Mouse (Mus musculus): Measurements from ENCODE around the gene Lmtk2. TPM values are rescaled to one million over a fixed set of nuclear protein-coding genes. Genes with fewer than 3 reads are reported as not detected.

The Lmtk2 gene
- total and polyA plus RNA-seq, 2 experiments from 2014 or later = 2.5 to 19.5 TPM

- H3K9ac ChIP-seq (replicated peaks; ENCODE audit: low read depth, low read length) = no peak overlapping the region
- no peak for ATAC-seq (ENCODE audit: insufficient read depth, low read depth)
- no peak overlapping the region for H3K4me3 ChIP-seq (ENCODE audit: low read depth, low read length)
- H3K27ac ChIP-seq (ENCODE audit: low read depth) = peak overlapping the region; percentile 80
- H3K9me3 ChIP-seq (replicated peaks; ENCODE audit: control insufficient read depth, low read length) = no peaks in the 10 kb centered on the region
- peaks cover 24% of the 10 kb centered on the region for H3K4me1 ChIP-seq (ENCODE audit: control insufficient read depth, insufficient read depth)
- H3K36me3 ChIP-seq (replicated peaks; ENCODE audit: control insufficient read depth, insufficient read depth, low read length) = no peaks in the 10 kb centered on the region
- TF ChIP-seq CTCF (IDR thresholded peaks at IDR 0.05; ENCODE audit: low read depth) (no peak), EP300 (IDR thresholded peaks at IDR 0.05; ENCODE audit: low read depth) (no peak)
- 76% methylated on average over 3 of the region's 3 CpGs for WGBS
- H3K4me2 ChIP-seq (ENCODE audit: low read depth, low read length) = no peak overlapping the region; the same call in 1 of the 2 replicates
- no peak for DNase-seq (ENCODE audit: low spot score)
- H3K27me3 ChIP-seq (ENCODE audit: control insufficient read depth, insufficient read depth, low read length) = no peaks in the 10 kb centered on the region
Observed at GRCm38 (mm10) chr5:144106130-144106510, 5.9 kb downstream of the Lmtk2 start.

DNA sequence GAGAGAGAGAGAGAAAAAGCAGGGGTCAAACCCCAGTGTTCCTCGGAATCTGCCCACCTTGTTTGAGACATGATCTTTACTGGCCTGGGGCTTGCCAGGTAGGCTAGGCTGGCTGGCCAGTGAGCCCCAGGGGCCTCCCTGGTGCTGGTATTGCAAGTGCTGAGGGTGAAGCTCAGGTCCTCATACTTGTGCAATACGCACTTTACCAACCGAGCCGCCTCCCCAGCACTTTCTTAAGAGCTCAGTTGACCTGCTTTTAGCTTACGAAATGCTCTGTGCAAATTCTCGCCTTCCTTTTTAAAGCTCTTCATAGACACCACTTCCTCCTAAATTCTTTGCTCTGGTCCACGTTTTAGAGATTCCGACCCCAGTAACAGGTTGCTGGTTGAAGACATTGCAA is 9.0 kb downstream of the Lmtk2 start:
- Histone ChIP-seq H3K27ac (ENCODE audit: low read depth) (no peak overlapping the region), H3K4me3 (ENCODE audit: low read depth, low read length) (no peak overlapping the region), H3K9ac (replicated peaks; ENCODE audit: low read depth, low read length) (no peak overlapping the region), H3K36me3 (replicated peaks; ENCODE audit: control insufficient read depth, insufficient read depth, low read length) (no peaks in the 10 kb centered on the region), H3K9me3 (replicated peaks; ENCODE audit: control insufficient read depth, low read length) (no peaks in the 10 kb centered on the region), H3K4me2 (ENCODE audit: low read depth, low read length) (no peak overlapping the region), H3K27me3 (ENCODE audit: control insufficient read depth, insufficient read depth, low read length) (no peaks in the 10 kb centered on the region), H3K4me1 (ENCODE audit: control insufficient read depth, insufficient read depth) (peaks cover 16% of the 10 kb centered on the region)
- 88% methylated on average over 8 of the region's 8 CpGs for WGBS
- TF ChIP-seq EP300 (IDR thresholded peaks at IDR 0.05; ENCODE audit: low read depth) (no peak), CTCF (IDR thresholded peaks at IDR 0.05; ENCODE audit: low read depth) (no peak)
- DNase-seq (ENCODE audit: low spot score) (no peak), ATAC-seq (ENCODE audit: insufficient read depth, low read depth) (no peak)

- DNase-seq (ENCODE audit: low spot score) = no peak
- H3K27ac ChIP-seq (ENCODE audit: low read depth) = no peak overlapping the region
Observed at GRCm38 (mm10) chr5:144112574-144113438, 12.6 kb downstream of the Lmtk2 start.

GRCm38 (mm10) chr5:144114068-144114467 is 13.8 kb downstream of the Lmtk2 start:
- Histone ChIP-seq H3K9ac (replicated peaks; ENCODE audit: low read depth, low read length) (no peak overlapping the region), H3K36me3 (replicated peaks; ENCODE audit: control insufficient read depth, insufficient read depth, low read length) (no peaks in the 10 kb centered on the region), H3K4me2 (ENCODE audit: low read depth, low read length) (no peak overlapping the region), H3K4me1 (ENCODE audit: control insufficient read depth, insufficient read depth) (peaks cover 12% of the 10 kb centered on the region), H3K9me3 (replicated peaks; ENCODE audit: control insufficient read depth, low read length) (no peaks in the 10 kb centered on the region), H3K27me3 (ENCODE audit: control insufficient read depth, insufficient read depth, low read length) (no peaks in the 10 kb centered on the region), H3K27ac (ENCODE audit: low read depth) (peak overlapping the region; percentile 39; the same call in 1 of the 2 replicates), H3K4me3 (ENCODE audit: low read depth, low read length) (no peak overlapping the region)
- 71% methylated on average over 2 of the region's 2 CpGs for WGBS
- TF ChIP-seq EP300 (IDR thresholded peaks at IDR 0.05; ENCODE audit: low read depth) (no peak), CTCF (IDR thresholded peaks at IDR 0.05; ENCODE audit: low read depth) (peak; percentile 15; the same call in 1 of the 2 replicates)
- ATAC-seq (ENCODE audit: insufficient read depth, low read depth) = no peak
- no peak for DNase-seq (ENCODE audit: low spot score)

More at GRCm38 (mm10) chr5:144112574-144113438, 12.6 kb downstream of the Lmtk2 start:
- TF ChIP-seq CTCF (IDR thresholded peaks at IDR 0.05; ENCODE audit: low read depth) = no peak
- TF ChIP-seq EP300 (IDR thresholded peaks at IDR 0.05; ENCODE audit: low read depth) = no peak
- no peaks in the 10 kb centered on the region for H3K27me3 ChIP-seq (ENCODE audit: control insufficient read depth, insufficient read depth, low read length)
- no peaks in the 10 kb centered on the region for H3K36me3 ChIP-seq (replicated peaks; ENCODE audit: control insufficient read depth, insufficient read depth, low read length)
- no peak overlapping the region for H3K9ac ChIP-seq (replicated peaks; ENCODE audit: low read depth, low read length)
- H3K4me1 ChIP-seq (ENCODE audit: control insufficient read depth, insufficient read depth) = peaks cover 12% of the 10 kb centered on the region
- H3K4me3 ChIP-seq (ENCODE audit: low read depth, low read length) = no peak overlapping the region
- 66% methylated on average over 11 of the region's 11 CpGs for WGBS
- no peak for ATAC-seq (ENCODE audit: insufficient read depth, low read depth)
- H3K4me2 ChIP-seq (ENCODE audit: low read depth, low read length) = no peak overlapping the region
- H3K9me3 ChIP-seq (replicated peaks; ENCODE audit: control insufficient read depth, low read length) = no peaks in the 10 kb centered on the region

DNA sequence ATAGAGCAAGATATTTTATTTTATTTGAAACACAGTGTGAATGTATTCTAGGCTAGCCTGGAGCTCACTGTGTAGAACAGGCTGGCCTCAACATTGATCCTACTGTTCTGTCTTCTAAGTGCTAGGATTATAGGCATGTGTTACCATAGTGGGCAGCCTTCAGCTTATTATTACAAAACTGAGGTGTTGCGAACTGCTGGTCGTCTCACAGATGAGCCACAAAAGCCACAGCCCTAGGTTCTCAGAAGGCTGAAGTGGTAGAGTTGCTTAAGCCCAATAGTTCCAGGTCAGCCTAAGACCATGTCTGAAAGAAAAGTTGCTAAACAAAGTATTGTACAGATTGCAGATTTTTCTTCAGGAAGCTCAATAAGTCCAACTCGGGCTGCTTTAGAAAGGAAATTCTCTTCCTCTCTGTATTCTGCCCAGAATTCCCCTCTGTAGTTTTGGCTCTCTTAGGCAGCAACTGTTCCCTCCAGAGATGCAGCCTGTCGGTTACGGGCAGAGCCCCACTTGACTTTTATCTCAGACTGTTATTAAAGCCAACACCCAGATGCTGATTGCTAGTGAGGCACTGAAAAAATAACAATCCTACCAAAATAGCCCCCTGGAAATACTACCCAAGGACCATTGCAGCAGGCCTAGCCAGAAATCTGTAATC is 14.9 kb downstream of the Lmtk2 start:
- Histone ChIP-seq H3K9me3 (replicated peaks; ENCODE audit: control insufficient read depth, low read length) (no peaks in the 10 kb centered on the region), H3K4me1 (ENCODE audit: control insufficient read depth, insufficient read depth) (peaks cover 12% of the 10 kb centered on the region), H3K27ac (ENCODE audit: low read depth) (peak overlapping the region; percentile 32), H3K27me3 (ENCODE audit: control insufficient read depth, insufficient read depth, low read length) (no peaks in the 10 kb centered on the region), H3K4me2 (ENCODE audit: low read depth, low read length) (0 out of 2 replicates have a peak overlapping the region, but pooled peaks have one; percentile 2), H3K4me3 (ENCODE audit: low read depth, low read length) (no peak overlapping the region), H3K36me3 (replicated peaks; ENCODE audit: control insufficient read depth, insufficient read depth, low read length) (no peaks in the 10 kb centered on the region), H3K9ac (replicated peaks; ENCODE audit: low read depth, low read length) (no peak overlapping the region; the same call in 1 of the 2 replicates)
- TF ChIP-seq EP300 (IDR thresholded peaks at IDR 0.05; ENCODE audit: low read depth) (no peak), CTCF (IDR thresholded peaks at IDR 0.05; ENCODE audit: low read depth) (no peak)
- no peak for ATAC-seq (ENCODE audit: insufficient read depth, low read depth)
- peak; percentile 31 for DNase-seq (ENCODE audit: low spot score)
- WGBS = 26% methylated on average over 5 of the region's 5 CpGs
